Mouse (Mus musculus): Measurements from ENCODE around the gene Zfp541. TPM values are rescaled to one million over a fixed set of nuclear protein-coding genes. Genes with fewer than 3 reads are reported as not detected.

The Zfp541 gene
- under 1 TPM; 0.28 to 0.40 TPM for total RNA-seq (2023)

DNA sequence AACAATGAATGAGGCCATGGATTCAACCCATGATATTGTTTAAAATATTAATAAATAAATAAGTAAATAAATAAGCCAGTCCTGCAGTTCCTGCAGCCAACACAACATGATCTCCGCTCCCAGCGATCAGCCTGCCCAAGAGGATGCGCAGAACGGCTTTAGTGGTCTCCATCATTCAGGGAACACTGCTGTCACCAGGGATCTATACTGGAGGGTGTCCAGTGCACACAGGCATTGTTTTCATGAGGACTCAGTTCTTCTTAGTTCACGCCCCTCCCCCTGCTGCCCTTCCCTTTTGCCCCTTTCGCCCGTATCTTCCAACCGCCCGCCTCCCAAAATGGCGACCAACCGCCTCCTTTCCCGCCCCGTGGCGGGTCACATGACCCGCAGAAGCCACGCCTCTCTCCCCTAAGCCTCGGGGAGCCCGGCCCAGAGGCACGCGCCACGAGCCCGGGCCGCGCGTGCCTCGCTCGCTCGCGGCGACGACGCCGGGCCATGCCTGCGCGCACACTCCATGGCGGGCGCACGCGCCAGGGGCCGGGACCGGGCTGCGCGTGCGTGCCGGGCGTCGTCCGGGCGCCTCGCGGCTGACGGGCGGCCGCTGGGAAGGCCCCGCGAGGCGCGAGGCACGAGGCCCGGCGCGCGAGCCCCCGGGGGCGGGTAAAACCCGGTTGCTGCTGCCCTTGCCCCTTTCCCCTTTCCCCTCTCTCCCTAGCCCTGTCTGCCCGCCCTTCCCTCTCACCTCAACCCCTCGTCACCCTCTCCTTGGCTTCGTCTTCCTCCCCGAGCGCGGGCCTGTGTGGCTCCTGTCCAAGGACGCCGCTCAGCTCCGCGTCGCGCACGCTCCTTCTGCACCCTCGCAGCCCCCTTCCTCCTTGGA lies at the start of gene Zfp541:
Gene Zfp541, plus strand, starts transcription at position 596 of the 880 bp plus-strand sequence.

DNA sequence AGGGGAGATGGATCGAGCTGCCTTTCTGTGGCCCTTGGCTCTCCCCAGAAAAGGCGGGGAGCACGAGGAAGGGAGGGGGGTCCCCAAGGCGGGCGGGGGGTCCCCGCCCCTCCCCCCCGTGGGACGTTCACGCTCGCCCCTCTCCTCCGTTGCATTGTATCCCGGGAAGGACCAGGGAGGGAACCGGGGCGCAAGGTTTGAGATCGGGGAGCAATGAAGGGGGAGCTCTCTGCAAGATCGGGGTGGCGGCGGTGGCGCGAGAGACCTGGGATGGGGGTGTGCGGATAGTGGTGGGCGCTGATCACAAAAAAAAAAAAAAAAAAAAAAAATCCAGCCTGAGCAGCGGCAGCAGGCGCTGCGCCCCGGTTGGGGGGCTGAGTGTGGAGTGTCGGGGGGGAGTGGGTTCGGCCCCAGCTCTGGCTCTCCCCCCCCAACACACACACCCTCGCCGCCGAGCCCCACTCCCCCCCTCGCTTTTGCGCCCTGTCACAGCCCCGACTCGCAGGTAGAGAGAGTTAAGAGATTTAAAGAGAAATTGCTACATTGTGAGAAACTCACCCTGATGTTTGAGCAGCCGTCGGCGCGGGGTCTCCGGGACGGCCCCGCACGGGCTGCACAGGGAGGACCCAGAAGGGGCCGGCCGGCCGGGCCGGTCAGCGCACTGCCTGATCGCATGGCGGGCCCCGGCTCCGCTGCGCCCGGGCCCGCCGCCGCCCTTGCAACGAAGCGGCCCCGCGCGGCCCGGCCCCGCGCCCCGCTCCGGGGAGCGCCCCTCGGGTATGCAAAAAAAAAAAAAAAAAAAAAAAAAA lies 14.1 kb upstream of the Zfp541 start, which contains the start of gene Bicra:
Gene Bicra, minus strand, starts transcription at position 584 of the 809 bp plus-strand sequence.

DNA sequence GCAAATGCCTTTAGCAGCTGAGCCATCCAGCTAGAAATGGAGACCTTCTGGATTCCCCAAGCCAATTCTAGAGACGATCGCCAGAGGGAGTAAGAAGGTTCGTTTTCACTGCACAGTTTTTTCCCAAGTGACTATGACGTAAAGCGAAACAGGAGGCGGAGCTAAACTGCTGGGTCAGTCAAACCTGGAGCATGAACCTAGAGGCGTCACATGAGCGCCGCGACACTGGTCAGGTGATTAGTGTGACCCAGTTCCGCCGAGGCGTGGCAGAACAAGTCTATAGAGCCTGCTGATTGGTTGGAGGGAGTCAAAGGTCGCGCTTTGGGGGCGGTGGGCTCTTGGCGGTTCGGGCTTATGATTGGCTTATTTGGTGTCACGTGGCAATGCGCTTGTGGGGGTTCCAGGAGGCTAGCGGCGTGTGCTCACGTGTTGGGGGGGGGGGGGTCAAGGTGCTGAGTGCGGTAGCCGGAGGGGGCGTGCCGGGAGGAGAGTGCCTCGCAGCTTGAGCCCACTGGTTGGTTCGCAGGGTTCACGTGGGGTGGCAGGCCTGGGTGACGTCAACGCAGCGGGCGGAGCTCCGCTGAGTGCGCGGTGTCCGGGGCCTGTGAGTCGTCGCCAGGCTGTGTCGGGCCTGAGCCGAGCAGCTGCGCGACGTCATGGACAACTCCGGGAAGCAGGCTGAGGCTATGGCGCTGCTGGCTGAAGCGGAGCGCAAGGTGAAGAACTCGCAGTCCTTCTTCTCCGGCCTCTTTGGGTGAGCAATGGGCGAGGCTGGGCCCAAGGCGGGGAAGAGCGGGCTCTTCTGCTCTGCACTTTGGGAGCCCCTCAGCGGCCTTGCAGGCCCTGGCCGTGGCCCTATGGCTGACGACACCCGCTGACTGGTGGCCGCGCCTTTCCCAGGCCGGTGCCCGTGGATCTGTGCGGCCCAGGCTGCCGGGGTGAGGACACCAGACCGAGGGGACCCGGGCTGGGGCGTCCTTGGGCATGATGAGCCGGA lies 36.7 kb downstream of the Zfp541 start, which contains the start of gene Napa:
Gene Napa, plus strand, starts transcription at position 438 of the 997 bp plus-strand sequence.

DNA sequence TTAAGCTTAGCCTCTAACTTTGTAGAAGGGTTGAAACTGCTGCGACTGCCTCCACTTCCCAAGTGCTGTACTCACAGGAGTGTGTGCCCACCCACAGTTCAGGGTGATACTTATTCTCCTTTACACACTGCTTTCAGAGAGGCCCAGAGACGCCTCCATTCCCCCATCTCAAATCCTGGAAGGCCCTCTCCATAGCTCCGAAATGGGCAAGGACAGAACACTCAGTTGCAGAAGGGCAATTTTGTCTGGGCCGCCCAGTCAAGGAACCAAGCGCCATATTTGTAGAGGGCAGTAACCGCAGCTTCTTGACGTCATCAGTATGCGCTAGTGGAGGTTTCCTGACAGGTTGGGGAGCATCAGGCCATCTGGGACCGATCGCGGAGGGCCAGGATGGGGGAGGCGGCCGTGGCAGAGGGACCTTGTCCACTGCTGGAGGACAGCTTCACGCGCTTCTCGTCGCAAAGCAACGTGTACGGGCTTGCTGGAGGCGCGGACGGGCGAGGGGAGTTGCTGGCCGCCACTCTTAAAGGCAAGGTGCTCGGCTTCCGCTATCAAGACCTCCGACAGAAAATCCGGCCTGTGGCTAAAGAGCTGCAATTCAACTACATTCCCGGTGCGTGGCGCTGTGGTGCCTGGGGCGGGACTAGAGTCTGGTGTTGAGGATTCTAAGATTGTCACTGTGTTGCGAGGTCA lies 58.1 kb downstream of the Zfp541 start, which contains the start of gene Kptn:
Gene Kptn, plus strand, starts transcription at position 327 of the 693 bp plus-strand sequence.

DNA sequence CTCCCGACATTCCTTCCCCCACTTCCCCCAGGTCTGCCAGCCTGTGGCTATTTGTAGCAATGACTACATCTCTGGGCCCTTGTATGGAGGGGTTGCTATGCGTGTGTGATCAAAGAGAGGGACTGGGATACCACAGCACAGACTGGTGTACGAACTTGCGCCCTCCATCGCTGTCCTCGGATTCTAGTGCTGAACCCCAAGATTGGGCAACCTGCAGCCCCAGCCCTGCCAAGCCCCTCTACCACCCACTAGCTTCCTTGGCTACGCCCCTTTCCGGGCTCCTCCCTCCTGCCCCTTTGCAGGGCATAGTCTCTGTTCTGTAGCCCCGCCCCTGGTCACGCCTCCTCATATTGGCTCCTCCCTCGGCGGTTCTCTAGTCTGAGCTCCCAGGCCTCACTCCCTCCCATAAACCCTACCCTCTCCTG lies 67.8 kb downstream of the Zfp541 start, which contains the start of gene Slc8a2:
Gene Slc8a2, plus strand, starts transcription at position 406 of the 425 bp plus-strand sequence.

Other genes with a start within 250 kb of the Zfp541 start
- gene Obox6, start 222.1 kb upstream of the Zfp541 start, total RNA-seq (2023) = not detected
- gene Crx, start 181.8 kb upstream of the Zfp541 start, total RNA-seq (2023) = not detected
- not detected for gene Crxos, start 179.2 kb upstream of the Zfp541 start, total RNA-seq (2023)
- gene Selenow, start 139.4 kb upstream of the Zfp541 start, total RNA-seq (2023) = 10 to 100 TPM; 31.4 to 34.4 TPM
- 100 to 1,000 TPM; 141 to 146 TPM for gene Nop53, start 115.7 kb upstream of the Zfp541 start, total RNA-seq (2023)
- gene Ehd2, start 94.2 kb upstream of the Zfp541 start, total RNA-seq (2023) = under 1 TPM; 0.24 to 0.53 TPM
- gene Bicra, start 13.9 kb upstream of the Zfp541 start, total RNA-seq (2023) = 10 to 100 TPM; 24.9 to 29.6 TPM
- gene Napa, start 36.6 kb downstream of the Zfp541 start, total RNA-seq (2023) = 100 to 1,000 TPM; 121 to 141 TPM
- gene Kptn, start 58.1 kb downstream of the Zfp541 start, total RNA-seq (2023) = 10 to 100 TPM; 15.0 to 19.8 TPM
- gene Slc8a2, start 68.0 kb downstream of the Zfp541 start, total RNA-seq (2023) = not detected
- gene Meis3, start 113.3 kb downstream of the Zfp541 start, total RNA-seq (2023) = under 1 TPM in 1 of 2 experiments, not detected in 1; 0.31 TPM
- gene Dhx34, start 160.2 kb downstream of the Zfp541 start, total RNA-seq (2023) = 10 to 100 TPM; 21.4 to 24.2 TPM
- gene C5ar2, start 182.3 kb downstream of the Zfp541 start, total RNA-seq (2023) = 10 to 100 TPM; 24.0 to 25.0 TPM
- 100 to 1,000 TPM; 318 to 350 TPM for gene C5ar1, start 197.7 kb downstream of the Zfp541 start, total RNA-seq (2023)
- gene Inafm1, start 211.8 kb downstream of the Zfp541 start, total RNA-seq (2023) = 10 to 100 TPM; 11.0 to 12.4 TPM
- gene Ccdc9, start 225.0 kb downstream of the Zfp541 start, total RNA-seq (2023) = 100 to 1,000 TPM; 134 to 171 TPM
- 10 to 100 TPM; 24.8 to 27.5 TPM for gene Bbc3, start 246.6 kb downstream of the Zfp541 start, total RNA-seq (2023)

All from neutrophil, adult 83 days (primary cell).